Mouse (Mus musculus): ENCODE results near the gene Naa60.

Gene Naa60

GRCm38 (mm10) chr16:3885065-3885670 is 13.0 kb downstream of the Naa60 start:
- in situ Hi-C loops (cut with MboI) = no loop called here

- in situ Hi-C loops (cut with MboI) = no loop called here
These were observed 19.6 kb downstream of the Naa60 start for GRCm38 (mm10) chr16:3891621-3892295.

- in situ Hi-C loops (cut with MboI) = no loop called here
These were observed 21.6 kb downstream of the Naa60 start for GRCm38 (mm10) chr16:3893739-3894138.

GRCm38 (mm10) chr16:3895173-3895792 is 23.1 kb downstream of the Naa60 start:
- in situ Hi-C loops (cut with MboI) = no loop called here

GRCm38 (mm10) chr16:3896046-3896445 is 23.9 kb downstream of the Naa60 start:
- in situ Hi-C loops (cut with MboI) = no loop called here

GRCm38 (mm10) chr16:3896553-3896952 is 24.4 kb downstream of the Naa60 start:
- in situ Hi-C loops (cut with MboI) = no loop called here

- in situ Hi-C loops (cut with MboI) = no loop called here
These were observed 35.3 kb downstream of the Naa60 start for GRCm38 (mm10) chr16:3907471-3907870.

GRCm38 (mm10) chr16:3908537-3909111 is 36.4 kb downstream of the Naa60 start, which contains the start of the genes 1700037C18Rik and Cluap1:
TSS of gene 1700037C18Rik (minus strand) at chr16:3908689.
TSS of gene Cluap1 (plus strand) at chr16:3908801.
- in situ Hi-C loops (cut with MboI) = no loop called here

- in situ Hi-C loops (cut with MboI) = no loop called here
These were observed 36.9 kb downstream of the Naa60 start for GRCm38 (mm10) chr16:3909118-3909517.

GRCm38 (mm10) chr16:3920756-3921155 is 48.6 kb downstream of the Naa60 start:
- in situ Hi-C loops (cut with MboI) = no loop called here

GRCm38 (mm10) chr16:3923515-3923914 is 51.3 kb downstream of the Naa60 start:
- in situ Hi-C loops (cut with MboI) = no loop called here

- in situ Hi-C loops (cut with MboI) = no loop called here
These were observed 51.8 kb downstream of the Naa60 start for GRCm38 (mm10) chr16:3923966-3924365.

GRCm38 (mm10) chr16:3928582-3928981 is 56.4 kb downstream of the Naa60 start:
- in situ Hi-C loops (cut with MboI) = no loop called here

- in situ Hi-C loops (cut with MboI) = no loop called here
These were observed 57.0 kb downstream of the Naa60 start for GRCm38 (mm10) chr16:3929151-3929550.

GRCm38 (mm10) chr16:3933536-3933935 is 61.4 kb downstream of the Naa60 start:
- in situ Hi-C loops (cut with MboI) = no loop called here

GRCm38 (mm10) chr16:3934091-3934490 is 61.9 kb downstream of the Naa60 start:
- in situ Hi-C loops (cut with MboI) = no loop called here

- in situ Hi-C loops (cut with MboI) = no loop called here
These were observed 62.5 kb downstream of the Naa60 start for GRCm38 (mm10) chr16:3934701-3935100.

GRCm38 (mm10) chr16:3951141-3951540 is 79.0 kb downstream of the Naa60 start:
- in situ Hi-C loops (cut with MboI) = no loop called here

All from mature B cell (primary cell).